ENCODE assay signal across 18 mouse cellular contexts in genomic region chr5:139813126-139813490, GRCm38 (mm10). TPM values are rescaled to one million over a fixed set of nuclear protein-coding genes. Genes with fewer than 3 reads are reported as not detected.
DNase-seq lines count a peak whose midpoint lies in the region; ATAC-seq and TF ChIP-seq lines count a peak whose summit lies in the region.
"Had no signal": no experiment of that assay in that cellular context is flagged by ENCODE, and none has a peak within 500 bp of the region (broad histone marks: within the 10 kb centered on the region; RNA-seq: fewer than 3 reads in every experiment).

No protein-coding gene starts in this region.

- H3K9me3 ChIP-seq in heart, embryonic 10.5 days: no peaks in the 10 kb centered on the region
- no peaks in the 10 kb centered on the region for H3K9me3 ChIP-seq in lung, embryonic 14.5 days (ENCODE audit: low read depth, low read length)
- no peaks in the 10 kb centered on the region for H3K9me3 ChIP-seq in kidney, postnatal 0 days (replicated peaks; ENCODE audit: low read length)
- H3K9me3 ChIP-seq: forebrain, embryonic 10.5 days; hindbrain, embryonic 13.5 days had no signal

- no peak for ATAC-seq in lung, embryonic 14.5 days (ENCODE audit: insufficient read depth)
- ATAC-seq in kidney, postnatal 0 days (replicated peaks; ENCODE audit: low FRiP score, low read depth): no peak

- H3K4me2 ChIP-seq in lung, embryonic 14.5 days: peak overlapping the region; percentile 46
- H3K4me2 ChIP-seq in kidney, postnatal 0 days (ENCODE audit: low read length): peak overlapping the region; percentile 32; the same call in 1 of the 2 replicates
- H3K4me2 ChIP-seq: hindbrain, embryonic 13.5 days had no signal

- H3K27me3 ChIP-seq in heart, embryonic 10.5 days (ENCODE audit: insufficient read depth, poor library complexity, severe bottlenecking): peaks cover 36% of the 10 kb centered on the region
- H3K27me3 ChIP-seq in lung, embryonic 14.5 days (ENCODE audit: insufficient read depth, low read length): peaks cover 12% of the 10 kb centered on the region
- no peaks in the 10 kb centered on the region for H3K27me3 ChIP-seq in kidney, postnatal 0 days (ENCODE audit: insufficient read depth, low read length)
- no peaks in the 10 kb centered on the region for H3K27me3 ChIP-seq in testis, adult 2 months (ENCODE audit: control insufficient read depth, insufficient read depth, low read length)

- peak overlapping the region; percentile 62; the same call in 1 of the 2 replicates for H3K27ac ChIP-seq in heart, embryonic 10.5 days
- no peak overlapping the region for H3K27ac ChIP-seq in lung, embryonic 14.5 days (ENCODE audit: low read depth)
- no peak overlapping the region for H3K27ac ChIP-seq in kidney, postnatal 0 days
- peak overlapping the region; percentile 56 for H3K27ac ChIP-seq in testis, adult 2 months (ENCODE audit: control insufficient read depth, insufficient read depth, low read depth, low read length)
- H3K27ac ChIP-seq: hindbrain, embryonic 13.5 days; left cerebral cortex, adult 2 months had no signal

- TF ChIP-seq POLR2A in testis, adult 2 months (IDR thresholded peaks at IDR 0.05; ENCODE audit: control insufficient read depth, low read depth, low read length): no peak; the same call in 1 of the 2 replicates

- peak overlapping the region; percentile 30 for H3K4me3 ChIP-seq in heart, embryonic 10.5 days
- peak overlapping the region; percentile 29 for H3K4me3 ChIP-seq in lung, embryonic 14.5 days (ENCODE audit: low read depth, low read length)
- no peak overlapping the region for H3K4me3 ChIP-seq in kidney, postnatal 0 days (replicated peaks; ENCODE audit: low read depth, low read length)
- H3K4me3 ChIP-seq in testis, adult 2 months (ENCODE audit: control insufficient read depth, low read depth, low read length): peak overlapping the region; percentile 51
- H3K4me3 ChIP-seq: hindbrain, embryonic 13.5 days; left cerebral cortex, adult 2 months; myocyte had no signal

- 35% methylated on average over 10 of the region's 10 CpGs for WGBS in heart, embryonic 10.5 days
- WGBS in lung, embryonic 14.5 days: 29% methylated on average over 10 of the region's 10 CpGs
- WGBS in kidney, postnatal 0 days: 27% methylated on average over 10 of the region's 10 CpGs

- H3K36me3 ChIP-seq in heart, embryonic 10.5 days: no peaks in the 10 kb centered on the region
- H3K36me3 ChIP-seq in lung, embryonic 14.5 days (ENCODE audit: insufficient read depth): no peaks in the 10 kb centered on the region
- H3K36me3 ChIP-seq in kidney, postnatal 0 days (ENCODE audit: insufficient read depth, low read length): no peaks in the 10 kb centered on the region
- no peaks in the 10 kb centered on the region for H3K36me3 ChIP-seq in testis, adult 2 months (ENCODE audit: control insufficient read depth, insufficient read depth, low read length)
- H3K36me3 ChIP-seq: forebrain, embryonic 10.5 days; hindbrain, embryonic 13.5 days had no signal

- no peak for DNase-seq in heart, embryonic 10.5 days (ENCODE audit: low spot score)
- no peak for DNase-seq in heart, adult 9 months (ENCODE audit: low spot score in 2 of 2)
- no peak for DNase-seq in lung, embryonic 14.5 days
- DNase-seq in lung, postnatal 10 days: no peak
- no peak for DNase-seq in kidney, postnatal 0 days (ENCODE audit: low spot score)
- no peak for DNase-seq in urinary bladder, postnatal 14 days (ENCODE audit: low spot score)
- DNase-seq in adrenal gland, postnatal 36 days: no peak
- DNase-seq: cerebellum, adult 2 months; right cerebral cortex, postnatal 25 days had no signal

- peaks cover 32% of the 10 kb centered on the region for H3K4me1 ChIP-seq in heart, embryonic 10.5 days
- 0 out of 2 replicates have a peak, but pooled peaks cover 3% of the 10 kb centered on the region for H3K4me1 ChIP-seq in lung, embryonic 14.5 days (ENCODE audit: insufficient read depth)
- no peaks in the 10 kb centered on the region for H3K4me1 ChIP-seq in kidney, postnatal 0 days (replicated peaks; ENCODE audit: insufficient read depth, low read length)
- peaks cover 4% of the 10 kb centered on the region for H3K4me1 ChIP-seq in testis, adult 2 months (ENCODE audit: control insufficient read depth, insufficient read depth, low read length)

- H3K9ac ChIP-seq in lung, embryonic 14.5 days: peak overlapping the region; percentile 54; the same call in 1 of the 2 replicates
- H3K9ac ChIP-seq in kidney, postnatal 0 days (ENCODE audit: low read depth, low read length): no peak overlapping the region; the same call in 1 of the 2 replicates
- H3K9ac ChIP-seq: hindbrain, embryonic 13.5 days had no signal

- no peak for TF ChIP-seq CTCF in lung, embryonic 14.5 days (IDR thresholded peaks at IDR 0.05; ENCODE audit: low read depth)
- TF ChIP-seq CTCF in kidney, postnatal 0 days (IDR thresholded peaks at IDR 0.05; ENCODE audit: low read depth): no peak
- TF ChIP-seq CTCF in testis, adult 2 months (IDR thresholded peaks at IDR 0.05; ENCODE audit: control insufficient read depth, insufficient read depth, insufficient replicate concordance, low read depth, low read length): no peak

RNA-seq across cellular contexts. Expression of gene Tmem184a, which starts 6.6 kb away (rescaled TPM):
- 2.8 and 3.6 TPM in 2 replicates for polyA plus RNA-seq in heart, embryonic 10.5 days (2016; fragmentation: Nextera tagmentation; extraction: Ambion mirVana)
- 8.4 and 10.5 TPM in 2 replicates for polyA plus RNA-seq in lung, embryonic 14.5 days (2014; fragmentation: Nextera tagmentation; extraction: Ambion mirVana)
- 11.2 and 13.3 TPM in 2 replicates for polyA plus RNA-seq in kidney, postnatal 0 days (2015; fragmentation: Nextera tagmentation; extraction: Ambion mirVana)
- 138 and 204 TPM in 2 replicates for polyA plus RNA-seq in testis, adult 2 months (2012; rRNA removed)
- under 1 TPM; 0.20 to 0.23 TPM for total RNA-seq in adrenal gland, postnatal 36 days (2021)
- total RNA-seq: granulocyte monocyte progenitor cell, adult 5-6 weeks had no signal

RNA-seq across cellular contexts. Expression of gene Gm26938, which starts 13.1 kb away (rescaled TPM):
- polyA plus RNA-seq in heart, embryonic 10.5 days (2016; fragmentation: Nextera tagmentation; extraction: Ambion mirVana): not detected in 2 replicates
- polyA plus RNA-seq in lung, embryonic 14.5 days (2014; fragmentation: Nextera tagmentation; extraction: Ambion mirVana): not detected in 2 replicates
- not detected in 2 replicates for polyA plus RNA-seq in kidney, postnatal 0 days (2015; fragmentation: Nextera tagmentation; extraction: Ambion mirVana)
- not detected in 2 replicates for polyA plus RNA-seq in testis, adult 2 months (2012; rRNA removed)
- total RNA-seq in adrenal gland, postnatal 36 days (2021): not detected
- total RNA-seq: ES-E14; granulocyte monocyte progenitor cell, adult 5-6 weeks; left cerebral cortex, adult 2 months; liver, adult 2 months had no signal
- polyA plus RNA-seq: cerebellum, adult 2 months; hindbrain, embryonic 13.5 days; large intestine, adult 2 months; liver, adult 2 months; myocyte had no signal

RNA-seq across cellular contexts. Expression of gene Psmg3, which starts 13.6 kb away (rescaled TPM):
- 57.0 and 76.5 TPM in 2 replicates for polyA plus RNA-seq in heart, embryonic 10.5 days (2016; fragmentation: Nextera tagmentation; extraction: Ambion mirVana)
- polyA plus RNA-seq in lung, embryonic 14.5 days (2014; fragmentation: Nextera tagmentation; extraction: Ambion mirVana): 78.8 and 79.3 TPM in 2 replicates
- polyA plus RNA-seq in kidney, postnatal 0 days (2015; fragmentation: Nextera tagmentation; extraction: Ambion mirVana): 61.0 and 66.9 TPM in 2 replicates
- 9.9 and 11.0 TPM in 2 replicates for polyA plus RNA-seq in testis, adult 2 months (2012; rRNA removed)
- total RNA-seq in adrenal gland, postnatal 36 days (2021): 10 to 100 TPM; 21.6 to 22.7 TPM

RNA-seq across cellular contexts. Expression of gene Mafk, which starts 21.8 kb away (rescaled TPM):
- 20.7 and 25.1 TPM in 2 replicates for polyA plus RNA-seq in heart, embryonic 10.5 days (2016; fragmentation: Nextera tagmentation; extraction: Ambion mirVana)
- polyA plus RNA-seq in lung, embryonic 14.5 days (2014; fragmentation: Nextera tagmentation; extraction: Ambion mirVana): 8.0 and 10.0 TPM in 2 replicates
- polyA plus RNA-seq in kidney, postnatal 0 days (2015; fragmentation: Nextera tagmentation; extraction: Ambion mirVana): 12.8 and 14.4 TPM in 2 replicates
- polyA plus RNA-seq in testis, adult 2 months (2012; rRNA removed): 10.8 and 14.5 TPM in 2 replicates
- 10 to 100 TPM; 31.2 to 45.8 TPM for total RNA-seq in adrenal gland, postnatal 36 days (2021)

RNA-seq across cellular contexts. Expression of gene Ints1, which starts 37.6 kb away (rescaled TPM):
- 30.3 and 31.3 TPM in 2 replicates for polyA plus RNA-seq in heart, embryonic 10.5 days (2016; fragmentation: Nextera tagmentation; extraction: Ambion mirVana)
- polyA plus RNA-seq in lung, embryonic 14.5 days (2014; fragmentation: Nextera tagmentation; extraction: Ambion mirVana): 37.6 and 39.8 TPM in 2 replicates
- polyA plus RNA-seq in kidney, postnatal 0 days (2015; fragmentation: Nextera tagmentation; extraction: Ambion mirVana): 17.9 and 19.0 TPM in 2 replicates
- 33.9 and 36.4 TPM in 2 replicates for polyA plus RNA-seq in testis, adult 2 months (2012; rRNA removed)
- total RNA-seq in adrenal gland, postnatal 36 days (2021): 10 to 100 TPM; 51.3 to 54.3 TPM

Comparison
In these comparisons a context has a peak if more than half of its experiments do, and no peak if none do; other contexts are left out.
1. H3K27ac ChIP-seq: peak in heart, embryonic 10.5 days (single experiment) and testis, adult 2 months (single experiment); none in lung, embryonic 14.5 days (single experiment) and kidney, postnatal 0 days (single experiment).